Mouse (Mus musculus): ENCODE data around the gene A430078G23Rik.

- TF ChIP-seq POLR2A (IDR thresholded peaks at IDR 0.05; ENCODE audit: control insufficient read depth, extremely low read depth, insufficient read depth, low read length, poor library complexity) = no peak
- peak; percentile 67; the same call in 1 of the 2 replicates for TF ChIP-seq CTCF (IDR thresholded peaks at IDR 0.05; ENCODE audit: borderline replicate concordance, control insufficient read depth, extremely low read depth, insufficient read depth, low read length, poor library complexity)
Measured at GRCm38 (mm10) chr8:3336658-3337524, 16.3 kb upstream of the A430078G23Rik start.
